Mouse (Mus musculus) brain, adult 2 months (tissue): ENCODE measurements at regions not wholly inside any gene's neighbourhood (a gene's known extent, or its start where the extent isn't known, plus 50 kb on each side); places are given as distances from the start of the nearest gene placed in this dataset.

ENCODE experiments used
- DNase-seq: peaks from one replicate; pipeline ENCODE4 v3.0.0; 2011; ENCODE audit warnings: low read depth, low spot score

DNA sequence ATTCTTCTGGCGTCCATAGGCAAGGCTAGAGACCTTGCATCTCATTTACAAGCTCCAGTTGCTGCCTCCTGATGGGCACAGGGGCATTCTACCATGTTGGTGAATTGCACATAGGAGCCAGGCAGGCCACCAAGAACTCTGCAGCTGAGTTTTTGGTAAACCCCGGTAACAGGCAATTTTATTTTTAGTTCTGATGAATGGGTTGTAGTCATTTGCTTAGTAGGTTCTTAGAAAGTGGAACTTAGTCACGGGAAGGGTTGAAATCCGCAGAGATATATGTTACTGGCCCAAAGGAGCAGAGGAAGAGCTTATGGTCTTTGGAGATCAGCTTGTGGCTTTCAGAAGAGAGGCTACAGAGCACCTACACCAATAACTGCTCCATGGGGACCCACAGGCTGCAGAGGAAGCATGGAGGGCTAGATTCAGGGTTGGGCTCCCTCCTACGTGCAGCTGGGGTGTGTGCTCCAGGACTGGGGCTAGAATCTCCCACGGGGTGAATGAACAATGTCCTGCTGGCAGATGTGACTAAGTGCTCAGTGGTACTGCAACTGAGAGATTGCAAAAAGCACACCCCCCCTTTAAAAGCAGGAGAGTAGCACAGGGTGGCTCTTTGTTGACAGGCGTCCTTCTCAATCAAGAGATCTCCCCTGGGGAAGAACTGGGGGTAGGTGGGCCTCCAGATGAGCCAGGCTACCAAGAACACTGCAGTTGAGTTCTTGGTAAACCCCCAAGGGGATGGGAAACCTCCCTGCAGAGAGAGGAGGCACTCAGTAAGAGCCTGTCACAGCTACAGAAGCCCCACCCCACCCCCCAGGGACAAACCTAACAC is 65.6 kb upstream of the Med13l start:
- DNase-seq, result no peak

DNA sequence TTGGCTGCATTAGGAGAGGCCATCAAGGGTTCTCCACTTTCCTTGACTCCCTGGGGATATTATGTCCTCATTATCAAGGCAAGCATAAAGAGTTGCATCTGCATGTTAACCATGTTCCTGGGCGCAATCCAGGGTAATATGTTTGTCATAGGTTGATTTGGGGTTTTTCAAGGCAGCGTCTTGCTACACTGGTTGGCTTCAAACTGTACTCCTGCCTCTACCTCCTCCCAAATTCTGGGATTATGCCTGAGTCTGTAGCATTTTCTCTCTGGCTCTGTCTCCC is 65.1 kb upstream of the Med13l start:
- no peak for DNase-seq

DNA sequence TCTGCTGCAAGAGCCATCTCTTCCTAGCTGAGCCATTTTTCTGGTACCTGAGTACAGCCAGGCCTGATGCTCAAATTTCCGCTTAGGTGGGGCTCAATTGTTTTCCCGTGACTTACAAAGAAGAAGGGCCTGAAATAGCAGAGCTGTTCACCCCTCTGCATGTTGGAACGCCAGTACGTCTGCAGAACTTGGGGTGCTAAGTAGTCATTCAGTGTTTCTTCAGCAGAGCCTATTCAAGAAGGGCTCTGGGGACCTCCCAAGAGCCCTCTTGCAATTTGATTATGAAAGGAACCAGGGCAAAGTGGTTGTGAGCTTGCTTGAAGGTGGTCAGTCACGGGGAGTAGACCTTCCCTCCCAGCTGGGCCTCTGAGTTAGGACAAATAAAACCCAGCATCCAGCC is 58.9 kb upstream of the Med13l start:
- DNase-seq, result no peak

DNA sequence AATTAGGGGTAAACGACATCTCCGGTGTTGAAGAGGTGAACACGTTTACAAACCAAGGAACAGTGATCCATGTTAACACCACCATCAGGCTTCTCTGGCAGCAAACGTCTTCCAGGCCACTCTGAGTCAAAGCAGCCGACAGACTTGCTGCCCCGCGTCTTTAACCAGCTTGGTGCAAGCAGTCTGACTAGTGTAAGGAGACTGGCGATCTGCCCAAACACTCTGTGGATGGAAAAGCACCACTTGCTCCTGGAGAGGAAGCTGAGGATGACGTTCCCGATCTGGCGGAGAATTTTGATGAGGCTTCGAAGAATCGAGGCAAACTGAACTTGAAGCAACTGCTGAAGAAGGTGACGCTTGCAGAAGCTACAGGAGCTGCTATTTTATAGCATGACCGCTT is 57.5 kb upstream of the Med13l start:
- DNase-seq, result peak; percentile 54

DNA sequence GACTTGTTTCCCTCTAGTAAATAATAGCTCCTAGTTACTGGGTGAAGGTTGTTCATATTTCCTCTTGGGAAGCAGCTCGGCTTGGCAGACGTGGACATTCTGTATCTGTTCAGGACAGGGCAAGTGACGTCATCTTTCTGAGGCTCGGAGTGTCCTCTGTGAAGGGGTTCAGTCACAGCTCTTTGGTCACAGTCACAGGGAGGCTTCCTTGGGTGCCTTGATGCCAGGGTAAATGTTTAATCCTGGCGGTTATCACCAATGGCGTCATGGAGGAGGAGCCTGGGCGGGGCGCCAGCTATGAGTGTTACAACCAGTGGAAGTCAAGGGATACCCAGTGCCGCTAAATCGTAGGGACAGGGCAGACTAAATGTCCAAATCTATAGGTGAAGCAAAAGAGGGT is 56.3 kb upstream of the Med13l start:
- DNase-seq, result no peak

DNA sequence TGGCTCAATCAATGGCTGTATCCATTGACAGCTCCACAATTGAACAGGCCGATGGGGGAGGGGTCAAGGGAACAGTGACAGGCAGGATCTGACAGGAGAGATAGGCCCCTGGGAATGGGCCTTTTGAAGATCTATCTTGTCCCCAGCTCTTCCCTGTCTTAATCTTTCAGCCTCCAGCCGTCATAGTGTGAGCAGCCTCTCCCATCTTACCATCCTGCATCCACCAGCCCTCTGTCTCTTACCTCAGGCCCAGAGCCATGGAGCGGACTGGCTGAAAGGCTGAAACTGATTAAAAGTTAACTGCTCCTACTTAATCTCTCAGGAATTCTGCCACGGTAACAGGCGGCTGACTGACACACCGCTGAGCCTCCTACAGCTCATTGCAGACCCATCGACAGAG is 55.6 kb upstream of the Med13l start:
- DNase-seq, result no peak

DNA sequence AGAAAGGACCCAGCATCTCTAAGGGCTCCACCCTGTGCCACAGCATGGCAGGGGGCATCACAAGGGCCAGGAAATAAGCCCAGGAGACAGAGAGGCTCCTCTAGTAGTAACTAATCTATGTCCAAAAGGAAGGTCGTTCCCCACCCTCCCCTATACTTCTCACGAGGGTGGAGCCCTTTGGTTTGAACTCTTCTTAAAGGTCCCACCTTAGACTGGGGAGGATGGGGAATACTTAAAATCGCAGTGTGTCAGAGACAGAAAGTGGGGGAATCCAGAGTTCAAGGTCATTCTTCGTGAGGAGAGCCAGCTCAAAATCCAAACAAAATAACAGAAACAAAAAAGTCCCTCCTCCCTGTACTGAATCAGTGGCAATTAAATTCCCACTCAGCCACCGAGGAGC is 50.6 kb upstream of the Med13l start:
- DNase-seq, result no peak
